Mouse (Mus musculus) midbrain, postnatal 0 days (tissue): ENCODE results near the gene Kcnj4. TPM values are rescaled to one million over a fixed set of nuclear protein-coding genes. Genes with fewer than 3 reads are reported as not detected.

Source experiments
- ATAC-seq: fragments of 200-750 bp; cut with Nextera tagmentation; 2 replicates; pipeline ENCODE4 v1.8.0; 2017; ENCODE audit warnings: moderate number of reproducible peaks, mild to moderate bottlenecking, moderate TSS enrichment, moderate library complexity; ENCODE audit not compliant: low FRiP score
- DNase-seq: peaks from one replicate; pipeline ENCODE4 v3.0.0-alpha.2; 2015; ENCODE audit warnings: low spot score
- H3K27ac ChIP-seq: fragments of 300-500 bp; sonication (generic); 2 replicates; pipeline ENCODE4 v1.5.1; 2014; ENCODE audit warnings: low read depth, mild to moderate bottlenecking, low read length, mixed read lengths
- H3K27me3 ChIP-seq: fragments of 300-500 bp; sonication (generic); 2 replicates; pipeline ENCODE4 v1.6.1; 2014; ENCODE audit warnings: low read length, control low read depth, mixed read lengths; ENCODE audit not compliant: insufficient read depth
- H3K36me3 ChIP-seq: fragments of 300-500 bp; sonication (generic); 2 replicates; pipeline ENCODE4 v1.6.1; 2014; ENCODE audit warnings: low read length, control low read depth, mixed read lengths; ENCODE audit not compliant: insufficient read depth
- H3K4me1 ChIP-seq: fragments of 300-500 bp; sonication (generic); 2 replicates; pipeline ENCODE4 v1.6.1; 2014; ENCODE audit warnings: mild to moderate bottlenecking, control low read depth, antibody characterized with exemption, low read length, mixed read lengths; ENCODE audit not compliant: insufficient read depth
- H3K4me2 ChIP-seq: fragments of 300-500 bp; sonication (generic); 2 replicates; pipeline ENCODE4 v1.6.1; 2014; ENCODE audit warnings: low read depth, mild to moderate bottlenecking, low read length, mixed read lengths; ENCODE audit not compliant: poor library complexity, severe bottlenecking
- H3K4me3 ChIP-seq: fragments of 300-500 bp; sonication (generic); 2 replicates; pipeline ENCODE4 v1.5.1; 2014; ENCODE audit warnings: low read depth, mild to moderate bottlenecking, low read length, moderate library complexity
- H3K9ac ChIP-seq: fragments of 300-500 bp; sonication (generic); replicated peaks from 2 replicates; pipeline ENCODE4 v1.6.1; 2014; ENCODE audit warnings: mild to moderate bottlenecking, low read length, moderate library complexity, mixed read lengths; ENCODE audit not compliant: poor library complexity, severe bottlenecking
- H3K9me3 ChIP-seq: fragments of 300-500 bp; sonication (generic); 2 replicates; pipeline ENCODE4 v1.6.1; 2016; ENCODE audit warnings: low read length, control low read depth
- CTCF ChIP-seq: IDR thresholded peaks from 2 replicates; pipeline ENCODE4 v1.5.1; 2016; ENCODE audit warnings: antibody characterized with exemption, mild to moderate bottlenecking
- WGBS: fragments of 180-500 bp; shearing (Covaris S2); extraction: QIAGEN DNeasy Blood & Tissue Kit; methylation state at CpG from one replicate; pipeline ENCODE4 v1.1.7; 2014; 5-methylcytosine and 5-hydroxymethylcytosine counted together
- polyA plus RNA-seq: library from polyadenylated mRNA; unstranded; fragments of >200 nt; fragmentation: Nextera tagmentation; extraction: Ambion mirVana; gene quantifications from 2 replicates; pipeline ENCODE4 v1.2.1, GENCODE M21; 2015
- total RNA-seq: library from RNA; depleted of rRNA; stranded (reverse); fragments of >200 nt; gene quantifications from 2 replicates; pipeline ENCODE4 v1.2.3, GENCODE M21; 2014

Gene Kcnj4
- total and polyA plus RNA-seq, 2 experiments from 2014 or later: 0.11 to 2.2 TPM

GRCm38 (mm10) chr15:79455106-79455810 lies 49.8 kb downstream of the Kcnj4 start, which contains the start of gene Csnk1e:
Gene Csnk1e, minus strand, starts transcription at chr15:79455566.
- 0 out of 2 replicates have a peak, but pooled peaks cover 6% of the 10 kb centered on the region for H3K4me1 ChIP-seq
- DNase-seq (no peak), ATAC-seq (no peak)
- no peaks in the 10 kb centered on the region for H3K9me3 ChIP-seq
- no peaks in the 10 kb centered on the region for H3K36me3 ChIP-seq
- no peak for TF ChIP-seq CTCF
- H3K4me2 ChIP-seq: peak within 1 kb of the TSS; percentile 53
- WGBS: 2% methylated on average over 24 of the region's 24 CpGs
- H3K9ac ChIP-seq: peak within 1 kb of the TSS; percentile 36; the same call in 1 of the 2 replicates
- H3K4me3 ChIP-seq: peak within 1 kb of the TSS; percentile 23; the same call in 1 of the 2 replicates
- no peak within 1 kb of the TSS for H3K27ac ChIP-seq
- no peaks in the 10 kb centered on the region for H3K27me3 ChIP-seq

- no peak overlapping the region for H3K27ac ChIP-seq
- 91% methylated on average over 4 of the region's 4 CpGs for WGBS
- no peaks in the 10 kb centered on the region for H3K36me3 ChIP-seq
- no peak overlapping the region for H3K4me2 ChIP-seq
- TF ChIP-seq CTCF: no peak
- no peaks in the 10 kb centered on the region for H3K9me3 ChIP-seq
- 0 out of 2 replicates have a peak, but pooled peaks cover 6% of the 10 kb centered on the region for H3K4me1 ChIP-seq
- H3K9ac ChIP-seq: no peak overlapping the region
- DNase-seq: no peak
- no peak overlapping the region for H3K4me3 ChIP-seq
- ATAC-seq: no peak
- H3K27me3 ChIP-seq: no peaks in the 10 kb centered on the region
These were observed 51.2 kb downstream of the Kcnj4 start for GRCm38 (mm10) chr15:79453831-79454230.

GRCm38 (mm10) chr15:79448041-79448440 lies 57.0 kb downstream of the Kcnj4 start:
- no peak for DNase-seq
- H3K4me2 ChIP-seq: no peak overlapping the region
- WGBS: 94% methylated on average over 3 of the region's 3 CpGs
- ATAC-seq: no peak
- H3K4me1 ChIP-seq: no peaks in the 10 kb centered on the region
- H3K27me3 ChIP-seq: no peaks in the 10 kb centered on the region
- no peaks in the 10 kb centered on the region for H3K36me3 ChIP-seq
- no peak for TF ChIP-seq CTCF
- no peak overlapping the region for H3K9ac ChIP-seq
- no peak overlapping the region for H3K4me3 ChIP-seq
- H3K27ac ChIP-seq: no peak overlapping the region
- H3K9me3 ChIP-seq: no peaks in the 10 kb centered on the region

- Histone ChIP-seq H3K4me2 (no peak overlapping the region), H3K4me1 (no peaks in the 10 kb centered on the region), H3K27ac (no peak overlapping the region), H3K4me3 (no peak overlapping the region), H3K27me3 (no peaks in the 10 kb centered on the region), H3K9me3 (no peaks in the 10 kb centered on the region), H3K9ac (no peak overlapping the region), H3K36me3 (no peaks in the 10 kb centered on the region)
- ATAC-seq (no peak), DNase-seq (no peak)
- no peak for TF ChIP-seq CTCF
- 80% methylated on average over 8 of the region's 8 CpGs for WGBS
These were observed 59.0 kb downstream of the Kcnj4 start for GRCm38 (mm10) chr15:79445786-79446654.

GRCm38 (mm10) chr15:79443856-79444410 lies 61.1 kb downstream of the Kcnj4 start:
- Histone ChIP-seq H3K9ac (no peak overlapping the region), H3K27me3 (no peaks in the 10 kb centered on the region), H3K4me1 (peaks cover 15% of the 10 kb centered on the region), H3K9me3 (no peaks in the 10 kb centered on the region), H3K36me3 (no peaks in the 10 kb centered on the region), H3K27ac (no peak overlapping the region), H3K4me2 (no peak overlapping the region), H3K4me3 (no peak overlapping the region)
- 53% methylated on average over 7 of the region's 7 CpGs for WGBS
- DNase-seq: no peak
- no peak for ATAC-seq
- TF ChIP-seq CTCF: no peak
